Mouse (Mus musculus): Measurements from ENCODE around the gene Kcnd3.

- TF ChIP-seq EP300 (IDR thresholded peaks at IDR 0.05; ENCODE audit: insufficient read depth, low read depth, low read length) (no peak), CTCF (IDR thresholded peaks at IDR 0.05) (no peak), POLR2A (IDR thresholded peaks at IDR 0.05; ENCODE audit: insufficient read depth, low read depth, low read length) (no peak)
Measured at GRCm38 (mm10) chr3:105405516-105405915, 46.6 kb upstream of the Kcnd3 start.

Measured in heart, adult 2 months (tissue).